7 mouse cellular contexts compared by ENCODE assay signal in genomic region chr15:7811253-7811625, GRCm38 (mm10). TPM values are rescaled to one million over a fixed set of nuclear protein-coding genes. Genes with fewer than 3 reads are reported as not detected.
DNase-seq lines count a peak whose midpoint lies in the region; ATAC-seq and TF ChIP-seq lines count a peak whose summit lies in the region.

No protein-coding gene starts in this region.

- H3K27me3 ChIP-seq in C2C12 (ENCODE audit: control insufficient read depth, insufficient read depth, insufficient read length): no peaks in the 10 kb centered on the region
- peaks cover 87% of the 10 kb centered on the region for H3K27me3 ChIP-seq in heart, postnatal 0 days (ENCODE audit: control insufficient read depth, insufficient read depth, low read length)

- H3K4me3 ChIP-seq in C2C12 (ENCODE audit: insufficient read depth, poor library complexity, severe bottlenecking): peak overlapping the region; percentile 62
- peak overlapping the region; percentile 50 to 52 for H3K4me3 ChIP-seq in ES-E14 (ENCODE audit: insufficient read depth in 1 of 2, low read depth in 1 of 2, low read length in 2 of 2, poor library complexity in 1 of 2, severe bottlenecking in 1 of 2)
- peak overlapping the region; percentile 46 for H3K4me3 ChIP-seq in heart, postnatal 0 days (ENCODE audit: low read depth, low read length)

- no peak for TF ChIP-seq CTCF in C2C12 (IDR thresholded peaks at IDR 0.05; ENCODE audit: control insufficient read depth, insufficient read depth, insufficient read length)
- TF ChIP-seq CTCF in heart, postnatal 0 days (IDR thresholded peaks at IDR 0.05; ENCODE audit: low read depth): no peak

- H3K79me2 ChIP-seq in C2C12 (ENCODE audit: control insufficient read depth, insufficient read depth): peaks cover 19% of the 10 kb centered on the region

- in situ Hi-C loops in ES-E14 (cut with MboI; ENCODE audit: low sequenced_read_pairs in 2 of 2, unreplicated experiment in 2 of 2): loop anchor here in 1 of 2 experiments (25.0 kb wide), 1 partner anchor 349 kb away; no protein-coding TSS in a partner anchor

- ATAC-seq in heart, postnatal 0 days (ENCODE audit: insufficient read depth, low read depth): no peak
- no peak for ATAC-seq in cerebellum, adult (ENCODE audit: insufficient number of reproducible peaks, low FRiP score, low TSS enrichment)

- 3% methylated on average over 11 of the region's 11 CpGs for WGBS in heart, postnatal 0 days

- H3K9ac ChIP-seq in ES-E14 (ENCODE audit: insufficient read depth, low read depth, low read length, poor library complexity, severe bottlenecking): no peak overlapping the region
- H3K9ac ChIP-seq in heart, postnatal 0 days (replicated peaks; ENCODE audit: low read depth, low read length): peak overlapping the region; percentile 19; the same call in 1 of the 2 replicates

- no peak for DNase-seq in ES-E14 (ENCODE audit: low read depth, low spot score)
- DNase-seq in heart, postnatal 0 days (ENCODE audit: low spot score): no peak
- peak; percentile 31 for DNase-seq in mesoderm, embryonic 11.5 days (ENCODE audit: low read depth, low spot score)
- no peak for DNase-seq in cerebellum, adult 18-20 months
- no peak for DNase-seq in T-cell, adult 2 months (ENCODE audit: low spot score)

- H3K79me3 ChIP-seq in C2C12 (ENCODE audit: low read depth): no peaks in the 10 kb centered on the region

- peak overlapping the region; percentile 90 for H3ac ChIP-seq in C2C12 (ENCODE audit: control insufficient read depth, insufficient read length, low read depth)

- peak overlapping the region; percentile 73 for H3K4me2 ChIP-seq in heart, postnatal 0 days (ENCODE audit: low read depth, low read length)

- H3K27ac ChIP-seq in ES-E14 (ENCODE audit: insufficient read depth, low read depth, low read length, poor library complexity, severe bottlenecking): no peak overlapping the region
- H3K27ac ChIP-seq in heart, postnatal 0 days (ENCODE audit: low read depth): no peak overlapping the region

- no peaks in the 10 kb centered on the region for H3K9me3 ChIP-seq in ES-E14 (ENCODE audit: control insufficient read depth, insufficient read depth, low read depth, low read length)
- no peaks in the 10 kb centered on the region for H3K9me3 ChIP-seq in heart, postnatal 0 days (replicated peaks; ENCODE audit: control insufficient read depth, low read length)

- no peak for TF ChIP-seq EP300 in heart, postnatal 0 days (IDR thresholded peaks at IDR 0.05; ENCODE audit: low read depth)

- H3K36me3 ChIP-seq in C2C12 (ENCODE audit: control insufficient read depth, insufficient read depth) (no peaks in the 10 kb centered on the region), ES-E14 (ENCODE audit: control insufficient read depth, insufficient read depth, low read length, poor library complexity, severe bottlenecking) (no peaks in the 10 kb centered on the region)
- no peaks in the 10 kb centered on the region for H3K36me3 ChIP-seq in heart, postnatal 0 days (replicated peaks; ENCODE audit: control insufficient read depth, insufficient read depth, low read length)

- 0 out of 4 replicates have a peak, but pooled peaks cover 0 to 3% of the 10 kb centered on the region in 2 experiments for H3K4me1 ChIP-seq in ES-E14 (ENCODE audit: control insufficient read depth in 2 of 2, insufficient read depth in 2 of 2, low read length in 2 of 2, poor library complexity in 1 of 2)
- 0 out of 2 replicates have a peak, but pooled peaks cover 12% of the 10 kb centered on the region for H3K4me1 ChIP-seq in heart, postnatal 0 days (ENCODE audit: control insufficient read depth, insufficient read depth)

TF ChIP-seq in C2C12, 6 proteins besides CTCF, POLR2A, EP300 and RAD21:
- TF ChIP-seq USF1 (IDR thresholded peaks at IDR 0.05; ENCODE audit: low read depth) (no peak), MAX (IDR thresholded peaks at IDR 0.05) (no peak), FOSL1 (IDR thresholded peaks at IDR 0.05; ENCODE audit: insufficient read depth, low read length, poor library complexity, severe bottlenecking) (no peak), MYOD1 (IDR thresholded peaks at IDR 0.05; ENCODE audit: control insufficient read depth, insufficient read length, low read depth) (no peak), MYOG (IDR thresholded peaks at IDR 0.05; ENCODE audit: control insufficient read depth, extremely low read depth, insufficient read length) (no peak), CEBPB (IDR thresholded peaks at IDR 0.05; ENCODE audit: low read depth) (no peak)

TF ChIP-seq in ES-E14, 5 proteins besides CTCF, POLR2A, EP300 and RAD21:
- TF ChIP-seq HCFC1 (IDR thresholded peaks at IDR 0.05; ENCODE audit: borderline replicate concordance, insufficient read depth, low read length) (no peak), ZC3H11A (IDR thresholded peaks at IDR 0.05; ENCODE audit: borderline replicate concordance, low read depth, low read length) (no peak), MAFK (IDR thresholded peaks at IDR 0.05; ENCODE audit: insufficient read depth, low read depth, low read length) (no peak), ZNF384 (IDR thresholded peaks at IDR 0.05; ENCODE audit: low read depth, low read length) (no peak), CHD2 (IDR thresholded peaks at IDR 0.05; ENCODE audit: low read depth, low read length) (no peak)

RNA-seq across cellular contexts. Expression of gene Gdnf, which starts 0.6 kb away (rescaled TPM):
- polyA plus RNA-seq in C2C12 (2012; fragmentation: generic; extraction: Trizol): 4.2 TPM
- total RNA-seq in ES-E14 (2012; rRNA removed): 0.21 and 1.4 TPM in 2 replicates
- total RNA-seq in heart, postnatal 0 days (2014; rRNA removed; ENCODE audit: low replicate concordance): 0.15 and 0.65 TPM in 2 replicates
- 0.15 and 0.20 TPM in 2 replicates for polyA plus RNA-seq in heart, postnatal 0 days (2015; fragmentation: Nextera tagmentation; extraction: Ambion mirVana)
